Mouse (Mus musculus) CD8-positive naive resting alpha-beta T cell, adult 2 months (primary cell): ENCODE measurements around the gene Cacna1c.

Experiments used
- DNase-seq, 2 experiments: peaks; one replicate each; pipeline ENCODE4 v3.0.0; 2022; ENCODE audit warnings: low read depth in 2 of 2, low spot score in 2 of 2

The Cacna1c gene

DNA sequence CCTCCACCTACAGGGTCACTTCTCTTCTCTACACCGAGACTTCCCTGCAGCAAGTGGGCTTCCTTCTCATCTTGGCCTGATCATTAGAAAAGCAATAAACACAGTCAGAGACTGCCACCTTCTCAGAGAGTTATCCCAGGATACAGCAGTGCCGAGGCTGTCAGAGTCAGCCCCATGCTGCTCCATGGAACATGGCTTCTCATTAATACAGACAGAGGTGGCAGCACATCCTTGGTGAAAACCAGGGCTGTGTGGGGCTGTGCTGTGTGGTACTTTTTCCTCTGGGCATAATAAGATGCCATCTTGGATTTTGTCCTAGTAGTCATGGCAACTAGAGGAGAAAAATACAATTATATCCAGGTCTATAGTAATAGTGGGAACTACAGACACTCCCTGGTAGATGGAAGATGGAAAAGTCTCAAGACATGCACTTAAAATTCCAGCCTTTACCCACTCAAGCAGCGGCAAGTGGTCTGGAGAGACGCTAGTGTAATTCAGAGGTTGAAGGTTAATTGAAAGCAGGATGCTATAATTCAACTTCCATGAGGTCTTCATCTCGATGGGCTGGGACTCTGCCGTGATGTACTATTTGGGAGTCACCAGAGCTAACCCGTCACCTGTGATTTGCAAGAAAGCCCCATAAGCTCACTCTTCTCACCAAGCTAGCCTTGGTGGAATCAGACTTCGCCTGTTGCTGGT is 264.1 kb downstream of the Cacna1c start:
- DNase-seq, result no peak

DNA sequence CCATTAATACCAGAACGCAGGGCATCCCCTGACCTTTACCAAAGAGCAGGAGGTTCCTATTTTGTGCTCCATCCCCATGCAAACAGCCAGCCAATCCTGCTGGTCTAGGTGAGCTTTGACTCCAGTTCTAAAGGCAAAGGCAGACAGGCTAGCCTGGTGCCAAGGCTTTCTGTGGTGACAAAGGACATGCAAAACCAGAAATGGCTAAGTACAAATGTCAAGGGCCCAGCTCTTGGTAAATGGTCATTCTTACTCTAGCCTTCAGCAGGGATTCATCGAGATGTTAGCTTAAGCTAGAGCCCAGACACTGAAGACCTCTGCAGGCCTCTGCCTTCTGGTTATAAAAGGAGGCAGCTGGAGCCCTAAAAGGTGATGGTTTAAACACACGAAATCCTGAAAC is 269.5 kb downstream of the Cacna1c start:
- no peak for DNase-seq

DNA sequence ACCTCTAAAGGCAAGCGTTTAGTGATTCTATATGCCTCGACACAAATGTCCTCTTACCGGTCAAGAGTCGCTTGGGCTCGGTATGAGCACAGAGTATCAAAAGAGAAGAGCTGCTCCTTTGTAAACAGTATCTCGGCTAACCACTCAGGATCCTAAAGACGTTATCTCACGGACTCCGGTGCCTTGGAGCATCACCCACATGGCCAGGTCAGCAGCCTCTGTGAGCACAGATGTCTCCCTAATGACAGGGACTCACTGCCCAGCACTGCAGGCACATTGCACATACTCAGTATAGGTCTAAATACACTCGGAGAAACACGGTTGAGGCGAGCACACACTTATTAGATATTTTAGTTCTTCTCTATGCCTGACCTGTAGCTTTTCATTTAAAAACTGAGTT is 271.8 kb downstream of the Cacna1c start:
- DNase-seq, result no peak

DNA sequence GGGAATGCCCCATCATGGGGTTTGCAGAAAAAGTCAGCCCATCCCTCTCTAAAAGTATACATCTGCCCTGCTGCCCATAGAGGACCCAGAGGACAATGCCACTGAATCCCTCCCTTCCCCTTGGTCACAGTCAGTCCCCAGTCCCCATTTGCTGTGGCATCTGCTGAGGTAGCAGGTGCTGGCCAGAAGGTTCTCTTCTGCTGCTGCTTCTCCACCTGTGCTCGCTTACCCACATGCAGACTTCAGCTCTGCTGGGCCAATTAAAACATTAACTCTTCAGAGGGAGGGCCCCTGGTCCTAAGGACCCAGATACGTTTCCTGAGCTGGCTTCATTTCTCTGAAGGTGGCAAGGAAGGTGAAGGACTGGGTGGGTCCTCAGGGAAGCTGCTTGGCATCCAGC is 272.3 kb downstream of the Cacna1c start:
- no peak for DNase-seq

DNA sequence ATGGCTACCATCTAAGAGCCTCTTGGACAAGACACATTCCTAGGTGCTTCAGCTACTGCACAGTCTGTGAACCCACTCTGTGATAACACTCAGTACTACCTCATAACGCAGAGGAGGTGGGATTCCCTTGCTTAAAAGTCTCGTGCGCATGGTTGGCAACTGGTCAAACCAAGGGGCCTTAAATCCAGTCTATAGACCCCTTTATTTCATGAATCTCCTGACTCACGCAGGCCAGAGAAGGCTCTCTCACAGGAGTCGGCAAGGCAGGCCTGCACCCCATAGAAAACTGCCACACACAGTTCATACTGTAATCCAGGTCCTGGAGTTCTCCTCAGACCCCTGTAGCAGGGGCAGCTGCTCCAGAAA is 273.0 kb downstream of the Cacna1c start:
- DNase-seq, result no peak

DNA sequence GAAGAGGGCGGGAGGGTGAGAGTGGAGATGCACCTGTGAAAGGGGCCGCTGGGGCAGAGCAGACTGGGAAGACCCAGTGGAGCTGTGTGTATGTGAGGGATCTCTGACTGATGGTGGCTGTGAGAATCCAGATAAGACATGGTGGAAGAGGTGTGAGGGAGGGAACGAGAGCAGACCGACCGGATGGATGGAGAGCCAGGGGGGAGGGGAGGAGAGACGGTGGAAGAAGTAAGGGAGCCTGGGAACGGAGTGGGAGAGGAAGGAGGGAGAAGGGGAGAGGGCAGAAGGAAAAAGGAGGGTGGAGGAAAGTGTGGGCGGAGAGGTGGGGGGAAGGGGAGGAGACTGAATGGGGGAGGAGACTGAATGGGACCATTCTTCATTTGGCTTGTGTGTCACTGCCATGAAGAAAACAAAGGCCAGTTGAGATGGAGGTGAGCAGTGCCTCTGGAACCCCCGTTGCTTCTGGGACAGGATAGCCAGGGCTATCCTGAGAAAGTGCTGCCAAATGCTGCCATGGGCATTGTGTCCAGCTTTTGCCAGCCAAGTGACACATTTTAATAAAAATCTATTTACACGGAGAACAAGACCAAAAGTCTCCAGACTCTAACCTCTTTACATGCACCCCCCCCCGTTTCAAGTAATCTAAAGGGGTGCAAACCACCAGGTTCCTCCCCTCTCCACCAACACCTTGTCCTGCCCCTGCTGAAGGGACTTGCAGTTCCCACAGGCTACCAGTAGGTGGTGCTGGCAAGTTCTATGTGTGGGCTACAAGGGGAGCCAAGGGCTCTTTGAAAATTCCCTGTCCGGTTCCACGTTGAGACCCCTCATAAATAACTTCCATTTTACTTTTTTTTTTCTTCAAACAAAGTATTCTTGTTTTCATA is 273.6 kb downstream of the Cacna1c start:
- peak; percentile 6 to 37 for DNase-seq

DNA sequence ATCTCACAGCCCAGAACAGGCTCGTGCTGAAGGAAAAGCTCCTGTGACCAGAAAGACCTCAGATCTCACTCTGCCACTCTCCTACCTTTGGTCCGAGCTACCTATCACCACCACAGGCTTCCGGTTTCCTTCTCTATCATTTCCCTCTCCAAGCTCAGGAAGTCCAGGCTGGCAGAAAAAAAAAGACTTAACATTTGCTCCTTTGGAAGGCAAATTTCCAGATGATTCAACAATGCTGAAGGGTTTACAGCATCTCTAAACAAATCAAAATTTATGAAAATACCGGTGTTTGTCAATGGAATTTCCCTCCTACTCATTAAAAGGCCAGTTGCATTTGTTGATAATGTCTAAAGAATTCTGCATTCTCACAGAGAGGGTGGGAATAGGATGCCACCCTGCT is 288.0 kb downstream of the Cacna1c start:
- no peak for DNase-seq

DNA sequence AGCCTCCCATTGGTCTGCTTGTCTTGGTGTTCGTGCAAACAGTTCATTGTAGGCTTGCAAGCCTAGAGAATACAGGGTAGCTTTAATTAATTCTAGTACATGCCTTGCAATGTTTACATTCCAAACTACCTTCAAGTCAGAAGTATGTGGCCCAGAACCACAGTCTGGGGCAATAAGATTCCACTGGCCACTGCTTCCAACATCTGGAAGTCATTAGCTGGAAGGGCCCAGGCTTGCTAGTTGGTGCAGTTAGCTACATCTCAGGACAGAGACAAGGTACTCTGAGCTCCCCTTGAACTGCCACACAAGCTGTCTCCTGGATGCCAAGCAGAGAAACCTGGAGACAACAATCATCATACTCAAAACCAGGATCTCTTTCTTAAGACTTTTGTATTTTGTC is 288.5 kb downstream of the Cacna1c start:
- DNase-seq, result no peak

DNA sequence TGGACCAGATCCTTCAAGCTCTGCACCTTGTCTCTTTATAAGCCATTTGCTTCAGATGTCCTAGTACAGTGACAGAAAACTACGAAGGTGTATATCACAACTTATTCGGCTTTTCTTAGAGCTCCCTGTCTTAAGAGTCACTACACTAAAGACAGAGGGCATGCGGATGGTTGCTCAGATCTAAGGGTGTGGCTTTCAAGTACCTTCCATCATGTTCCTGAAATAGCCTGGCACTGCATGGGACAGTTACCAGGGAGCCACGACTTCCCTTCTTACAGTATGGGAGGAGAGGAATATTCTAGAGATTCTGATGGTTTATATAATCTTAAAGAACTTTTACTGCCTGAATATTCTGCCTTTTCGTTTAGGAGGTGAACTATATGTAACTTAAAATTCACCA is 289.3 kb downstream of the Cacna1c start:
- no peak for DNase-seq

DNA sequence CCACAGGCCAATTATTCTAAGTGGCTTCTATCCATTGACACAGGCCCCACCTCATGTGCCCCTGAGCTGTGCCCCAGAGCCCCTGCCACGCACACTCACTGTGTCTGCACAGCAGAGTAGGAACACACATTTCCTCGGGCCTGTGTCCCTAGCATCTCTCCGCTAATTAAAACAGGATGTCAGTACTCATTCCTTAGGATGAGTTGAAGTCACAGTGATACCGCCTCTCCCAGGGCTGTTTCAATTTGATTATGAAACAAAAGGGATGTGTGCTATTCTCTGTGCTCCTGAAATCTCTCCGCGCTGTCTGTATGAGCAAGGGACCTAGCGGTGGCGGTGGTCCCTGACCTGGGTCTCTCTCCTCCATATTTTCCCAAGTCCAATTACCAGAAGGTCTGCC is 296.5 kb downstream of the Cacna1c start:
- DNase-seq, result no peak

DNA sequence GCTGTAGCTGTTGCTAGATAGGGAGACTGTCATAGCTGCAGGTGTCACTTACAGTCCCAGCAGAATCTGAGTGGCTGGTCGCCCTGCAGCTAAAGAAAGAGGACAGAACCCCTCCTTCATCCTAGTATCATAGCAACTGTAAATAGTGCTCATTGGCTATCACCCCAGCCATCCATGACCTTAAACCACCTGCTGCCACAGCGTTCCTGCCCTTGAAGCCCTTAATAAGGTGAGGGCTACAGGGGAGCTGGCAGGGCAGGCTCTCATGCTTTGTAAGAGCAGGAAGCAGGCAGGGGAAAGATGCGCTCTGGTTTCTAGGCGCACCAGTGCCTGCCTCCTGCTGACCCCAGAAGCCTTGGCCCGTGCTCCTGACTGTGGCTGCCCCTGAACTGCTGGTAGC is 299.1 kb downstream of the Cacna1c start:
- no peak for DNase-seq

DNA sequence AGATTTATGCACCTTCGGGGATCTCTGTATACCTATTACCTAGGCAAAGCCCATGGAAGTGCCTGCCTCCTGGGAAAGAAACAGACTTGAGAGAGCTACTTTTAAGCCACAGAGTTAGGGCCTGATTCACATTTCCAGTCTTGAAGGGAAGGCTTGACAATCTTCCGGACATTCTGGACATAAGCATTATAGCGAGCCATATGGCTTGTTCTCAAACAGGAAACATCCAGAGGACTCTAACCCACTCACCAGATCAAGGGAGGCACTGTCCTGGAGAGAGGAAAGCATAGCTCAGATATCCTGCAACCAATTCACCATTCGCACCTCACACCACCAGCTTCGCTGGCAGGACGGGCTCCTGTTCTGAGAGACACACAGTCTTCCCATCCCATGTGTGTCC is 302.2 kb downstream of the Cacna1c start:
- no peak for DNase-seq

DNA sequence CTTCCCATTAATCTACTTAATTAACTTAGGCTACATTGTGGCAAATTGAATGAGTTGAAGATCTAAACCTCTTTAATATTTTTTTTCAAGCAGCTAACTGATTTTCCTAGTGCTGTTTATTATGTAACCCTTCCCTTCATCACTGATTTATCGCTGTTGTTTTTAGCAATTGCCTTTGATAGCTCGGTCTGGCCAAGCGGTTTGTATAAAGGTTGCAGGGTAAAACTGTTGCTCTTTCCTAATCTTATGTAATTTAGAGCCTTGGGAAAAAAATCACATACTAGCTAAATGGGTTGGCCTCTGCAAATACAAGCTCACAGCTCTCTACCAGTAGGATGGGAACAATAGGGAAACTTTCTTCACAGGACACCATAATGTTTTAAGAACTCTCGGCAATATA is 306.8 kb downstream of the Cacna1c start:
- no peak for DNase-seq

DNA sequence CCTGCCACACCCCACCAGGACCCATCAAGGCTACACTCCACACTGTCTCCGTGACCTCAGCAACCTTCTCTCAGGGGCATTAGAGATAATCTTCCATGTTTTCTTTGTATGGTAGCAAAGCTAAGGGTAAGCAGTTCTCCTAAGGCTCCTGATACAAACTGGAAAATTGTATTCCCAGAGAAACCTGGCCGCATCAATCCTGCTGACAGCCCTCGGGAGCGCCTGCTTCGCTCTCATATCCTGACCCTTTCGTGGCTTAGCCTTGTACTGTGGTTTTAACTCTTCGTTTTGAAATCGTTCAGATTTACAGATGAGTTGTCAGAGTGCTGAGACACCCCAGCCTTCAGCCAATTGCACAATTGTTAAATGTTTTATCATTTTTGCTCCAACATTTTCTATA is 309.2 kb downstream of the Cacna1c start:
- DNase-seq, result no peak

DNA sequence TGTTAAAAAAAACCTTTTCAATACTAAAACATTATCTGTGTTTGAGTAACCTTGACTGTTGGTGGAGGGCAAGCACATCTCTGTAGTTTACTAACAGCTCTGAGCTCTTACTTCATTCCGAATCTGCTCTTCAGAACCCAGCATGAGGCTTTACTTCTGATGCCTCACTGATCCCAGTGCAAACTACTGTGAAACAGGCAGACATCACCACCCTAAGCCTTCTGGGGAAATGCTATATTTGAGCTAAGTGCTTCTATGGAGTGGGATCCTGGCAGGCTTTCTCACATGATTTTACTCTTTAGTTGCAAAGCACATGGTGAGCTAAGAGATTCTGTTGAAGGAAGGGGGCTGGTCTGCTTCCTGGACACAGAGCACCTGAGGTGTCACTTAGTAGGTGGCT is 311.3 kb downstream of the Cacna1c start:
- DNase-seq, result no peak

DNA sequence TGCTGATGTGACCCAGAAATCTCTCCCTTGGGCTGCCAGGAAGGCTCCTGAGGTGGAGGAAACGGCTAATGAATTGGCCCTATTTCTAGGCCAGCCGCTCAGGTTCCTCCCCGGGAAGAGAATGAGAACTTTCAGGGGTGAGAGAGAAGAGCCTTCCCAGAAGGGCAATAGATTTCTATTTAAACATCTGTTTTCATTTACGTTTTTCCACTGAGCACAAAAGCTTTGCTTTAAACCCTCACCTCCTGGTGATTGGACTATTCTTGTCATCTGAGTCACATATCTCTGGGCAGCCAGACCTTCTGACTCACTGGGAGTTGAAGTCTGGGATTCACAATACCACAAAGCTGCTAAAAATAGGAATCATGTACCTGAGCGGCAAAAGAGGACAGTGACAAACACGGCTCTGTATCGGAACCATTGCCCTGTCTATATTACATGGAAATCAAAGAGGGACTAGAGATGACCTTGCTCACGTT is 312.1 kb downstream of the Cacna1c start:
- DNase-seq, result no peak

DNA sequence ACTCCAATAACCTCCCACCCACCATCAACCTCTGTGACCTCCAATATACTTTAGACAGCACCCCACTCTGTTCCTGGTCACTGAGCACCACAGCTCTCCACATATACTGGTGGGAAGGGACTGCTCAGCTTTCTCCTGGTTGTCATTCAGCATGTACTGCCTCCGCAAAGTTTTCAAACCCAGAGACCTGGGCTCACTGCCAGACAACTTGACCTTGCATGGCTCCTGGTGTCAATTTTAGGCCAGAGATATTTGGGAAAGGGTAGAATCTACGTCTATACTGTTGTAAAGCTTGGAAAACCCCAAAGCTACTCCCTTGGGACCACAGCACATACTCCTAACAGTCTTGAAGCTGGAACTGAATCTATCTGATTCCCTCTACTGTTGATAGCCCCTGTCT is 320.0 kb downstream of the Cacna1c start:
- no peak for DNase-seq

DNA sequence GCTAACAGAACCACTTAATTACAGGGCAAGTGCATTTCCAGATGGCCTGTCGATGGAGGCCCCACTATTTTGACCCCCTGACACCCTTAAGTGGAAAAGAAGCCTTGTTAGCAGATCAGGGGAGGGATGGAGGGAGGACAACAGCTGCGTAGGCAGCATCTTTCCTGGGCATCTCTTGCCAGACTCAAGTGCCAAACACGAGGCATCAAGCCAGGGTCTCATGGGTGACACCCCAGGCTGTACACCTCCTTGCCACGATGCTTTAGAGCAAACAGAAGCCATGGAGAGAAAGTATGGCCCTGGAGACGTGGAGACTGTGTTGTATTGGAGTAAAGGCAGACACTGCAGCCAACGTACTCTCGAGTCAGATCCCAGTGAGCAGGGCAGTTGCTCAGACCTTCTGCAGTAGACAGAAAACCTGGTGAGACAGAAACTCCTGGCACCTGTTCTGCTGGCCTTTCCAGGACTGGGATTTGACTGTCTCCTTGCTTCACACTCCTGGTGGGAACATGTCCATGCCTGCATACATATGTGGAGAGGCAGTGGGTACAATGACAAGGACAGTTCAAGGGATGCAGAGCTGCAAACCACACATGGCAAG is 325.9 kb downstream of the Cacna1c start:
- no peak for DNase-seq

DNA sequence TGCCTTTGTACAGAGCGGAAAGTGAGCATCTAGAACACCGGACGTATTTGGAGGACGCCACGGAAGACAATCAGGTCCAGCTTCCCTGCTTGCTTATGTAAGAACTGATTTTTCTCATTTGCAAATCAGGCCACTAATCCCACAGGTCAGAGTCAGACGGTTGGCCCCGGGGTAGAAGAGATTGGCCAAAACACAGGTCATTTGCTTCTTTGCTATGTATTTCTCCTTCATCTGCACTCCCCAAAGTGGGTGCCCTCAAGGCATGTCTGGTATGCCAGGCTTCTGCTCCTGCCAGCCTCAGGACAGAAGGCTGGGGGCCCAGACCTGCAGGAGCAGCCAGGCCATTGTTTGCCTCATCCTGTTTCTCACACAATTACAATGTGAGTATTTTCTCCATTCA is 328.8 kb downstream of the Cacna1c start:
- no peak for DNase-seq

DNA sequence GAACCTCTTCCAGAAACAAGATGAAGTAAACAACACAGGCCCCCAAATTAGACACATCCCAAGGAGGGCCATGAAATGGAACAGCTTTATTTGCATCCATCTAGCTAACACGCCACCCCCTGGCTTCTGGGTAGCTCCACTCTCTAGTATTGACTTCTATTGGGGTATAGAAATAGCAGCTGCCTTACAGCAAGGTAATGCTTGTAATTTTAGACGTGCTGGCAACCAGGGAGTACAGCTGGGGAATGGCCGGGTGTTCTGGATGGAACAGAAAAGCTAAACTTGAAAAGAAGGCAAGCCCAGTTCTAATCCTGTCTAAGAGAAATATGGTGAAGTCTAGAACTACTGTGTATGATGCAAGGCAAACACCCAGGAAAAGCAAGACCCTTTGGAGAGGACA is 329.3 kb downstream of the Cacna1c start:
- DNase-seq, result no peak

DNA sequence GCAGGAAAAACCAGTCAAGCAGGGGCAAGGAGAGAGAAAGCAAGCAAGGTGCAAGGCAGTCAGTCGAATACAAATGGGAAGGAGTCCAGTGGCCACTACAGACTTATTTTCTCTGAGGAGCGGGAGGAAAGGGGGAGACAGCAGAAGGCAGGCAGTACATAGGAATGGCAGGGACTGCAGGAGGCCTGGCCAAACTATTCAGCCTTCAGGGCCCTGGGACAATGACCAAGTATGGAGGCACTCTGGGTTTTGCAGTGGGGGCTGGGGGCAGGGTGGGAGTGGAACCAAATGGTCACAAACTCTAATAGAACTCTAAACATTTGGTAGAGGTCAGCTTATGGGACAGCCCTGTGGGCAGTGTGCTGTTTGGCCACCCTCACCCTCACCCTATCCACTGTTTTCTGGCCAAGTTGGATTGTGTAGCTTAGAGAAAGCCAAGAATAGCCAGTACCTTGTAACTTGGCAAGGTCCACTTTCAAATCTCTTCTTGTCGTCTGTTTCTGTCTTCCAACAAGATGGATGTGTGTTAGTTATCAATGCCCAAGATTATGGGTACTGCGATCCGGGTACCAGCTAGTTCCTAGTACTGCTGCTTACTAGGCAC is 330.3 kb downstream of the Cacna1c start:
- DNase-seq, result no peak
